Mouse (Mus musculus): ENCODE results near the gene Mknk2. TPM values are rescaled to one million over a fixed set of nuclear protein-coding genes. Genes with fewer than 3 reads are reported as not detected.

Mknk2 gene
- polyA plus RNA-seq, 1 experiment = 54.0 TPM

- no peak for TF ChIP-seq CTCF (IDR thresholded peaks at IDR 0.05; ENCODE audit: extremely low read depth, insufficient read depth, low read length)
- no peak for TF ChIP-seq POLR2A (IDR thresholded peaks at IDR 0.05; ENCODE audit: extremely low read depth, insufficient read depth, low read length)
- Histone ChIP-seq H3K4me3 (ENCODE audit: insufficient read depth, low read length) (no peak overlapping the region), H3K4me1 (ENCODE audit: control insufficient read depth, insufficient read depth, low read length) (no peaks in the 10 kb centered on the region), H3K27ac (ENCODE audit: insufficient read depth, low read length) (0 out of 2 replicates have a peak overlapping the region, but pooled peaks have one; percentile 42)
Observed at GRCm38 (mm10) chr10:80693401-80694045, 15.6 kb upstream of the Mknk2 start.

- TF ChIP-seq CTCF (IDR thresholded peaks at IDR 0.05; ENCODE audit: extremely low read depth, insufficient read depth, low read length) = no peak
- TF ChIP-seq POLR2A (IDR thresholded peaks at IDR 0.05; ENCODE audit: extremely low read depth, insufficient read depth, low read length) = no peak
Observed at GRCm38 (mm10) chr10:80692249-80693165, 14.6 kb upstream of the Mknk2 start.

GRCm38 (mm10) chr10:80687850-80688249, 9.9 kb upstream of the Mknk2 start:
- TF ChIP-seq POLR2A (IDR thresholded peaks at IDR 0.05; ENCODE audit: extremely low read depth, insufficient read depth, low read length) = no peak
- peak; percentile 71 for TF ChIP-seq CTCF (IDR thresholded peaks at IDR 0.05; ENCODE audit: extremely low read depth, insufficient read depth, low read length)
- H3K4me3 ChIP-seq (ENCODE audit: insufficient read depth, low read length) = no peak overlapping the region
- H3K4me1 ChIP-seq (ENCODE audit: control insufficient read depth, insufficient read depth, low read length) = no peaks in the 10 kb centered on the region
- H3K27ac ChIP-seq (ENCODE audit: insufficient read depth, low read length) = no peak overlapping the region

More at GRCm38 (mm10) chr10:80692249-80693165, 14.6 kb upstream of the Mknk2 start:
- no peak overlapping the region for H3K4me3 ChIP-seq (ENCODE audit: insufficient read depth, low read length)
- no peak overlapping the region for H3K27ac ChIP-seq (ENCODE audit: insufficient read depth, low read length)
- no peaks in the 10 kb centered on the region for H3K4me1 ChIP-seq (ENCODE audit: control insufficient read depth, insufficient read depth, low read length)

GRCm38 (mm10) chr10:80686617-80687016, 8.7 kb upstream of the Mknk2 start:
- Histone ChIP-seq H3K4me1 (ENCODE audit: control insufficient read depth, insufficient read depth, low read length) (no peaks in the 10 kb centered on the region), H3K27ac (ENCODE audit: insufficient read depth, low read length) (no peak overlapping the region), H3K4me3 (ENCODE audit: insufficient read depth, low read length) (no peak overlapping the region)
- TF ChIP-seq POLR2A (IDR thresholded peaks at IDR 0.05; ENCODE audit: extremely low read depth, insufficient read depth, low read length) (no peak), CTCF (IDR thresholded peaks at IDR 0.05; ENCODE audit: extremely low read depth, insufficient read depth, low read length) (no peak)

DNA sequence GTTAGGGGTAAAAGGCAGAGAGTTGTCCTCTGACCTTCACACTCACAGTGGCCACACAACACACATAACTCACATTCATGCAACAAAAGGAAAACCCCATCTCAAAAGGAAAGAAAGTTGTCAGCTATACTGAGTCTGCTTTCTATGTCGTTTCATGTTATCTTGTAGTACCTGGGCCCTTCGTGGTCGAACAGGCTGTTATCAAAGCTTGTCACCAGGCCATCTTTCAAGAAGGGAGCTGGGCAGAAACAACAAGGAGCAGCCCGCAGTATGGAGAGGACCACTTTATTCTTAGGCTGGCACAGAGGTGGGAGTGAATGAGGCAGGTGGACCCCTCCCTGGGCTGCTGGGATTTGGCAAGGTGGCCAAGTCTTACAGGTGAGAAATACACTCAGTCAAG, 7.1 kb upstream of the Mknk2 start:
- no peak overlapping the region for H3K27ac ChIP-seq (ENCODE audit: insufficient read depth, low read length)
- H3K4me3 ChIP-seq (ENCODE audit: insufficient read depth, low read length) = no peak overlapping the region
- H3K4me1 ChIP-seq (ENCODE audit: control insufficient read depth, insufficient read depth, low read length) = no peaks in the 10 kb centered on the region
- TF ChIP-seq POLR2A (IDR thresholded peaks at IDR 0.05; ENCODE audit: extremely low read depth, insufficient read depth, low read length) (no peak), CTCF (IDR thresholded peaks at IDR 0.05; ENCODE audit: extremely low read depth, insufficient read depth, low read length) (no peak)

- Histone ChIP-seq H3K27ac (ENCODE audit: insufficient read depth, low read length) (no peak overlapping the region), H3K4me3 (ENCODE audit: insufficient read depth, low read length) (no peak overlapping the region), H3K4me1 (ENCODE audit: control insufficient read depth, insufficient read depth, low read length) (no peaks in the 10 kb centered on the region)
- TF ChIP-seq POLR2A (IDR thresholded peaks at IDR 0.05; ENCODE audit: extremely low read depth, insufficient read depth, low read length) = no peak
- TF ChIP-seq CTCF (IDR thresholded peaks at IDR 0.05; ENCODE audit: extremely low read depth, insufficient read depth, low read length) = peak; percentile 74
Observed at GRCm38 (mm10) chr10:80684214-80684613, 6.3 kb upstream of the Mknk2 start.

GRCm38 (mm10) chr10:80683647-80684046, 5.7 kb upstream of the Mknk2 start:
- Histone ChIP-seq H3K4me1 (ENCODE audit: control insufficient read depth, insufficient read depth, low read length) (no peaks in the 10 kb centered on the region), H3K4me3 (ENCODE audit: insufficient read depth, low read length) (no peak overlapping the region), H3K27ac (ENCODE audit: insufficient read depth, low read length) (no peak overlapping the region)
- TF ChIP-seq CTCF (IDR thresholded peaks at IDR 0.05; ENCODE audit: extremely low read depth, insufficient read depth, low read length) = no peak
- TF ChIP-seq POLR2A (IDR thresholded peaks at IDR 0.05; ENCODE audit: extremely low read depth, insufficient read depth, low read length) = no peak

- H3K27ac ChIP-seq (ENCODE audit: insufficient read depth, low read length) = no peak overlapping the region
- TF ChIP-seq POLR2A (IDR thresholded peaks at IDR 0.05; ENCODE audit: extremely low read depth, insufficient read depth, low read length) = no peak
- no peak for TF ChIP-seq CTCF (IDR thresholded peaks at IDR 0.05; ENCODE audit: extremely low read depth, insufficient read depth, low read length)
- H3K4me1 ChIP-seq (ENCODE audit: control insufficient read depth, insufficient read depth, low read length) = peaks cover 6% of the 10 kb centered on the region
- no peak overlapping the region for H3K4me3 ChIP-seq (ENCODE audit: insufficient read depth, low read length)
Observed at GRCm38 (mm10) chr10:80682003-80682402, 4.1 kb upstream of the Mknk2 start.

DNA sequence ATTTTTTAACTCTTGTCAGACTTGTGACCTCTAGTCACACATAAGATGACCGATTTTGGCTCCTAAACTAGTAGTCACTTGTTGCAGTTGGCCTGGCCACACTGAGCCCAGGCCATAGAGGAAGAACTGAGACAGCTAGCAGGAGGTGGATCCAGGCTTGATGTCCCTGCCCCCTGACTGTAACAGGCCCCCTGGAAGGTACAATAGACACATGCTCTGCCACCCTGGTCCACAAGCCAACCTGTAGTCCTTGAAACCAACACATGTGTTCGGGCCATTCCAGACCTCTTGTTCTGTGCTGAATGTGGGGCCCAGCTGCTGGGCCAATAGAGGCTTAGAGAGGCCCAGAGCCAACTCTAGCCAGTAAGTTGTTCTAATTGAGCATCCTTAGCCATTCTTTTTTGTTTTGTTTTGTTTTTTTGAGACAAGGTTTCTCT, 2.4 kb upstream of the Mknk2 start:
- TF ChIP-seq POLR2A (IDR thresholded peaks at IDR 0.05; ENCODE audit: extremely low read depth, insufficient read depth, low read length) (no peak), CTCF (IDR thresholded peaks at IDR 0.05; ENCODE audit: extremely low read depth, insufficient read depth, low read length) (no peak)
- Histone ChIP-seq H3K4me1 (ENCODE audit: control insufficient read depth, insufficient read depth, low read length) (peaks cover 6% of the 10 kb centered on the region), H3K27ac (ENCODE audit: insufficient read depth, low read length) (no peak overlapping the region), H3K4me3 (ENCODE audit: insufficient read depth, low read length) (no peak overlapping the region)
